Mouse (Mus musculus) left cerebral cortex, adult 8-10 months (tissue): ENCODE results near the gene Spaca6. TPM values are rescaled to one million over a fixed set of nuclear protein-coding genes. Genes with fewer than 3 reads are reported as not detected.

Source experiments
- DNase-seq, 2 experiments: peaks; one replicate each; pipeline ENCODE4 v3.0.0; 2022; ENCODE audit warnings: low spot score in 2 of 2
- total RNA-seq, 4 experiments: library from RNA; stranded (reverse); gene quantifications; 2 replicates each; pipeline ENCODE4 v1.2.4; 2022

Spaca6 gene
- 10 to 100 TPM; 70.6 to 89.4 (median 76.6) TPM for total RNA-seq

GRCm38 (mm10) chr17:17826751-17827657 lies at the start of gene Spaca6:
Spaca6 (plus strand) TSS chr17:17827158.
- peak; percentile 85 to 87 for DNase-seq

GRCm38 (mm10) chr17:17790866-17791630 lies 35.9 kb upstream of the Spaca6 start:
- DNase-seq = no peak

- DNase-seq = peak in 1 of 2 experiments; percentile 28
These were observed 34.4 kb upstream of the Spaca6 start for GRCm38 (mm10) chr17:17792578-17792977.

- DNase-seq = no peak
These were observed 31.4 kb upstream of the Spaca6 start for GRCm38 (mm10) chr17:17795527-17795926.

- no peak for DNase-seq
These were observed 3.2 kb upstream of the Spaca6 start for GRCm38 (mm10) chr17:17823612-17824336.

- peak; percentile 27 to 48 for DNase-seq
These were observed 902 bp upstream of the Spaca6 start for GRCm38 (mm10) chr17:17825921-17826591.

- DNase-seq = peak; percentile 34 to 50
These were observed 766 bp downstream of the Spaca6 start for GRCm38 (mm10) chr17:17827658-17828190.

GRCm38 (mm10) chr17:17828191-17828981 lies 1.4 kb downstream of the Spaca6 start:
- DNase-seq = peak; percentile 28 to 57

- peak in 1 of 2 experiments; percentile 24 for DNase-seq
These were observed 2.3 kb downstream of the Spaca6 start for GRCm38 (mm10) chr17:17829052-17829785.

- DNase-seq = no peak
These were observed 3.0 kb downstream of the Spaca6 start for GRCm38 (mm10) chr17:17829816-17830535.

GRCm38 (mm10) chr17:17830731-17831130 lies 3.8 kb downstream of the Spaca6 start:
- no peak for DNase-seq

- no peak for DNase-seq
These were observed 7.9 kb downstream of the Spaca6 start for GRCm38 (mm10) chr17:17834896-17835295.

GRCm38 (mm10) chr17:17836101-17836500 lies 9.1 kb downstream of the Spaca6 start:
- no peak for DNase-seq

GRCm38 (mm10) chr17:17837426-17837825 lies 10.5 kb downstream of the Spaca6 start:
- DNase-seq = peak in 1 of 2 experiments; percentile 15

- peak; percentile 97 for DNase-seq
These were observed 11.2 kb downstream of the Spaca6 start for GRCm38 (mm10) chr17:17837919-17838701.

GRCm38 (mm10) chr17:17839276-17839675 lies 12.3 kb downstream of the Spaca6 start:
- no peak for DNase-seq

- no peak for DNase-seq
These were observed 13.8 kb downstream of the Spaca6 start for GRCm38 (mm10) chr17:17840796-17841195.
